Mouse (Mus musculus) intestine, embryonic 14.5 days (tissue): ENCODE results near the gene Mapkapk3. TPM values are rescaled to one million over a fixed set of nuclear protein-coding genes. Genes with fewer than 3 reads are reported as not detected.

ENCODE experiments used
- ATAC-seq: fragments of 200-750 bp; cut with Nextera tagmentation; replicated peaks from 2 replicates; pipeline ENCODE4 v1.8.0; 2017; ENCODE audit warnings: low read depth, moderate number of reproducible peaks, moderate TSS enrichment, moderate library complexity; ENCODE audit not compliant: low FRiP score, low TSS enrichment
- DNase-seq: peaks from one replicate; pipeline ENCODE4 v3.0.0-alpha.2; 2018; ENCODE audit warnings: low spot score
- H3K27ac ChIP-seq: fragments of 300-500 bp; sonication (generic); 2 replicates; pipeline ENCODE4 v1.5.1; 2014; ENCODE audit warnings: low read depth, mild to moderate bottlenecking, control low read depth
- H3K27me3 ChIP-seq: fragments of 300-500 bp; sonication (generic); replicated peaks from 2 replicates; pipeline ENCODE4 v1.6.1; 2014; ENCODE audit warnings: low read length, control low read depth; ENCODE audit not compliant: control insufficient read depth, insufficient read depth
- H3K36me3 ChIP-seq: fragments of 300-500 bp; sonication (generic); 2 replicates; pipeline ENCODE4 v1.6.1; 2014; ENCODE audit warnings: low read length, control low read depth; ENCODE audit not compliant: control insufficient read depth, insufficient read depth
- H3K4me1 ChIP-seq: fragments of 300-500 bp; sonication (generic); replicated peaks from 2 replicates; pipeline ENCODE4 v1.6.1; 2014; ENCODE audit warnings: low read length, control low read depth, mixed read lengths; ENCODE audit not compliant: control insufficient read depth, insufficient read depth
- H3K4me2 ChIP-seq: fragments of 300-500 bp; sonication (generic); 2 replicates; pipeline ENCODE4 v1.6.1; 2014; ENCODE audit warnings: low read length
- H3K4me3 ChIP-seq: fragments of 300-500 bp; sonication (generic); 2 replicates; pipeline ENCODE4 v1.5.1; 2014; ENCODE audit warnings: low read depth, low read length, control low read depth, mixed read lengths
- H3K9ac ChIP-seq: fragments of 300-500 bp; sonication (generic); 2 replicates; pipeline ENCODE4 v1.6.1; 2014; ENCODE audit warnings: mild to moderate bottlenecking, low read length
- H3K9me3 ChIP-seq: fragments of 300-500 bp; sonication (generic); 2 replicates; pipeline ENCODE4 v1.6.1; 2016; ENCODE audit warnings: low read length, control low read depth; ENCODE audit not compliant: control insufficient read depth
- WGBS: fragments of 180-500 bp; shearing (Covaris S2); extraction: QIAGEN DNeasy Blood & Tissue Kit; methylation state at CpG from one replicate; pipeline ENCODE4 v1.1.7; 2014; 5-methylcytosine and 5-hydroxymethylcytosine counted together
- microRNA-seq: library from miRNA; unstranded; fragments of <30 nt; microRNA quantifications from one replicate; pipeline ENCODE4, GENCODE M21; 2016
- polyA plus RNA-seq: library from polyadenylated mRNA; unstranded; fragments of >200 nt; fragmentation: Nextera tagmentation; extraction: Ambion mirVana; gene quantifications from 2 replicates; pipeline ENCODE4 v1.2.1, GENCODE M21; 2014

The Mapkapk3 gene
- polyA plus RNA-seq, 1 experiment from 2014 or later, result 23.2 TPM

DNA sequence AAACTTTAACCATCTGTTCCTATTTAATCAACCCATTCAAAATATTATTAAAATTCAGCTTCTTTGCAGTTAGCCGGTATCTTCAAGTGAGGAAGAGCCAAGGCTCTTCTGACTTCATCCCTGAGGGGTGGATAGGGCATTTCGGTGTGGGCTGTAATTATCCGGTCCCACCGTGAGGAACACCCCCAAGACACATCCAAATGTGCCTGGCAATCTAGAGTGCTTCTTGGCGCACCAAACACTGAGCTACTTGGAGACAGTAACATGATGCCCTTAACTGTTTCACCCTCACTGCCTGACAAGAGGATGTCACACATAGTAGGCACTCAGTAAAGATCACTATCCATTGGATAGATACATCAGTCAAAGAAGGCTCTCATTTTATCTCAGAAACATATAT is 53.5 kb downstream of the Mapkapk3 start:
- no peak for DNase-seq
- WGBS, result 72% methylated on average over 5 of the region's 5 CpGs

DNA sequence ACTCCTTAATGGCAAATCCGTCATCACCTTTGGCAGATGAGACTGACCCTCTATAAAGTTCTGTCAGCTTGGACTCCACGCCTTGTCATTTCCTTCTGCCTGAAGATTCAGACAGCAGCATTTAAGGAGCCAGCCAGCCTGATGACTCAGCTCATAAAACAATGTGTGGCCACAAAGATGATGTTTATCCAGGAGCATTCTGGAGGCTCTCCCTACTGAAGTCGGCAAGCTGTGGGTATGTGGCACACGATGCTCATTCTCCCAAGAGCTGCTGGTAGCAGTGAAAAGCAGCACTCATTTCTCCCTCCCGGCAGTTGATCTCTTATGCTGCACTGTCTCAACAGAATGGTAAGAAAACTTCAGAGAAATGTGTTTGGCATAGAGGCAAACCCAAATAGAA is 54.4 kb downstream of the Mapkapk3 start:
- Histone ChIP-seq H3K27ac (no peak overlapping the region), H3K4me1 (peaks cover 7% of the 10 kb centered on the region; the same call in 1 of the 2 replicates), H3K9me3 (no peaks in the 10 kb centered on the region), H3K36me3 (no peaks in the 10 kb centered on the region), H3K4me3 (no peak overlapping the region), H3K4me2 (no peak overlapping the region), H3K27me3 (peaks cover 86% of the 10 kb centered on the region), H3K9ac (no peak overlapping the region)
- DNase-seq (no peak), ATAC-seq (no peak)
- 46% methylated on average over 5 of the region's 5 CpGs for WGBS

More for the DNA sequence above, 53.5 kb downstream of the Mapkapk3 start:
- Histone ChIP-seq H3K4me1 (peaks cover 5% of the 10 kb centered on the region; the same call in 1 of the 2 replicates), H3K4me2 (no peak overlapping the region), H3K27ac (no peak overlapping the region), H3K9ac (no peak overlapping the region), H3K27me3 (peaks cover 77% of the 10 kb centered on the region), H3K4me3 (no peak overlapping the region), H3K9me3 (no peaks in the 10 kb centered on the region), H3K36me3 (no peaks in the 10 kb centered on the region)
- no peak for ATAC-seq

GRCm38 (mm10) chr9:107232140-107232539 is 57.5 kb downstream of the Mapkapk3 start:
- ATAC-seq, result no peak
- Histone ChIP-seq H3K4me1 (peaks cover 7% of the 10 kb centered on the region; the same call in 1 of the 2 replicates), H3K4me2 (peak overlapping the region; percentile 91), H3K9ac (no peak overlapping the region; the same call in 1 of the 2 replicates), H3K27me3 (peaks cover 99% of the 10 kb centered on the region), H3K9me3 (no peaks in the 10 kb centered on the region), H3K36me3 (no peaks in the 10 kb centered on the region), H3K4me3 (peak overlapping the region; percentile 50), H3K27ac (no peak overlapping the region)
- no peak for DNase-seq
- WGBS, result 26% methylated on average over 9 of the region's 9 CpGs

DNA sequence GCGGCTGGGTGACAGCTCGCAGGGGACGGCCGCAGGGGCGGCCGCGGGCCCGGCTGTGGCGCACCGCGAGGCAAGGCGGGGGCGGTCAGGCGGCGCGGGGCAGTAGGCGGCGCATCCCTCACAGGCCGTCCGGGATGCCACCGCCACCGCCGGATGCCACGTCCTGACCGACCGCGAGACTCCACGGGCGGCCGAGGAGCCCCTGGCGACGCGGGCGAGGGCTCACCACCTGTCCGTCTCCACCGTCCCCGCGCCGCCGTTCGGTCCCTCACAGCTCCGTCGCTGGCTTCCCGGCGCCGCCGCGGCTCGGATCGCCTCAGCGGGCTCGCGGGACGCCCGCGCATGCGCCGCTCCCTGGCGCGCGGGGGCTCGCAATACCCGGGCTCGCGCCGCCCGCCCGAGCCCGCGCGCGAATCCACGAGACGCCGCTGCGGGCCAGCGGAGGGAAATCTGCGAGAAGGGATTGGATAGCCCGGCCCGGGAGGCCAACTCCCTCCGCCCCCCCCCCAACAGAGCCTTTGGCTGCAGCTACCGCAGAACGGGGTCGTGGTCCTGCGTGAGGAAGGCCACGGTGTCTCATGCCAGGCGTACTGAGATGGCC is 58.0 kb downstream of the Mapkapk3 start, which contains the start of gene Dock3:
Gene Dock3, minus strand, starts transcription at position 371 of the 601 bp plus-strand sequence.
- DNase-seq (peak; percentile 81), ATAC-seq (peak; percentile 84)
- peaks cover 7% of the 10 kb centered on the region; the same call in 1 of the 2 replicates for H3K4me1 ChIP-seq
- H3K4me2 ChIP-seq, result peak within 1 kb of the TSS; percentile 91
- H3K36me3 ChIP-seq, result no peaks in the 10 kb centered on the region
- H3K27me3 ChIP-seq, result peaks cover 99% of the 10 kb centered on the region
- H3K9ac ChIP-seq, result peak within 1 kb of the TSS; percentile 35; the same call in 1 of the 2 replicates
- H3K4me3 ChIP-seq, result peak within 1 kb of the TSS; percentile 50
- no peaks in the 10 kb centered on the region for H3K9me3 ChIP-seq
- WGBS, result under 1% methylated on average over 68 of the region's 87 CpGs
- no peak within 1 kb of the TSS for H3K27ac ChIP-seq

GRCm38 (mm10) chr9:107230991-107231538 is 58.6 kb downstream of the Mapkapk3 start:
- Histone ChIP-seq H3K9me3 (no peaks in the 10 kb centered on the region), H3K36me3 (no peaks in the 10 kb centered on the region), H3K27me3 (peaks cover 98% of the 10 kb centered on the region), H3K9ac (peak overlapping the region; percentile 35; the same call in 1 of the 2 replicates), H3K4me2 (peak overlapping the region; percentile 91), H3K4me1 (peaks cover 7% of the 10 kb centered on the region; the same call in 1 of the 2 replicates), H3K4me3 (peak overlapping the region; percentile 50), H3K27ac (no peak overlapping the region)
- 2% methylated on average over 32 of the region's 50 CpGs for WGBS
- DNase-seq (no peak), ATAC-seq (peak; percentile 68)

- DNase-seq (no peak), ATAC-seq (no peak)
- no peaks in the 10 kb centered on the region for H3K9me3 ChIP-seq
- no peak overlapping the region for H3K9ac ChIP-seq
- H3K36me3 ChIP-seq, result no peaks in the 10 kb centered on the region
- H3K4me2 ChIP-seq, result no peak overlapping the region
- H3K4me3 ChIP-seq, result no peak overlapping the region
- H3K27me3 ChIP-seq, result peaks cover 41% of the 10 kb centered on the region
- no peak overlapping the region for H3K27ac ChIP-seq
- 88% methylated on average over 1 of the region's 1 CpGs for WGBS
- no peaks in the 10 kb centered on the region for H3K4me1 ChIP-seq
Observed at GRCm38 (mm10) chr9:107224597-107224996, 65.1 kb downstream of the Mapkapk3 start.

Small RNAs within 50 kb of the gene (microRNA-seq; reads per million reads assigned to microRNA genes)
- gene Gm22238, result not detected

Other genes starting within 250 kb of the Mapkapk3 start
- 0.57 and 0.82 TPM in 2 replicates for gene Dock3, start 58.0 kb downstream of the Mapkapk3 start, polyA plus RNA-seq
- gene Cish, start 6.1 kb upstream of the Mapkapk3 start, polyA plus RNA-seq, result 8.9 and 9.6 TPM in 2 replicates
- 10.4 and 12.8 TPM in 2 replicates for gene Hemk1, start 48.5 kb upstream of the Mapkapk3 start, polyA plus RNA-seq
- 0.28 and 0.31 TPM in 2 replicates for gene 6430571L13Rik, start 50.7 kb upstream of the Mapkapk3 start, polyA plus RNA-seq
- 0.35 and 0.55 TPM in 2 replicates for gene Cacna2d2, start 109.7 kb upstream of the Mapkapk3 start, polyA plus RNA-seq
- gene Tmem115, start 244.1 kb upstream of the Mapkapk3 start, polyA plus RNA-seq, result 46.7 and 47.6 TPM in 2 replicates